Mouse (Mus musculus) left cerebral cortex, adult 18-20 months (tissue): Measurements from ENCODE around the gene Fbxl14. TPM values are rescaled to one million over a fixed set of nuclear protein-coding genes. Genes with fewer than 3 reads are reported as not detected.

ENCODE experiments used
- total RNA-seq, 2 experiments: library from RNA; stranded (reverse); gene quantifications; 2 replicates each; pipeline ENCODE4 v1.2.3; 2021

The Fbxl14 gene
- total RNA-seq, 2 experiments from 2014 or later = 40.0 to 42.2 TPM

Other genes with a start within 250 kb of the Fbxl14 start
- 1 to 10 TPM; 1.7 to 3.1 TPM for gene Cacna2d4, start 243.1 kb upstream of the Fbxl14 start, total RNA-seq
- gene Lrtm2, start 148.9 kb upstream of the Fbxl14 start, total RNA-seq = 10 to 100 TPM; 68.4 to 71.3 TPM
- gene Adipor2, start 62.0 kb upstream of the Fbxl14 start, total RNA-seq = 10 to 100 TPM; 39.3 to 40.0 TPM
- 1 to 10 TPM; 1.2 to 2.0 TPM for gene Wnt5b, start 64.7 kb downstream of the Fbxl14 start, total RNA-seq